Mouse (Mus musculus) C2C12 (cell line): ENCODE results near the gene Fblim1. TPM values are rescaled to one million over a fixed set of nuclear protein-coding genes. Genes with fewer than 3 reads are reported as not detected.

ENCODE experiments used
- H3K27me3 ChIP-seq: one replicate; pipeline ENCODE4 v1.6.1; 2011; ENCODE audit not compliant: control insufficient read depth, insufficient read depth, insufficient read length
- H3K36me3 ChIP-seq: one replicate; pipeline ENCODE4 v1.6.1; 2011; ENCODE audit not compliant: control insufficient read depth, insufficient read depth
- H3K4me3 ChIP-seq: one replicate; pipeline ENCODE4 v1.5.1; 2011; ENCODE audit warnings: mild to moderate bottlenecking, control low read depth; ENCODE audit not compliant: poor library complexity, insufficient read depth, severe bottlenecking
- H3K79me2 ChIP-seq: one replicate; pipeline ENCODE4 v1.6.1; 2011; ENCODE audit not compliant: control insufficient read depth, insufficient read depth
- H3K79me3 ChIP-seq: one replicate; pipeline ENCODE4 v1.6.1; 2011; ENCODE audit warnings: low read depth, control low read depth
- H3ac ChIP-seq: one replicate; pipeline ENCODE3; 2011; ENCODE audit warnings: low read depth; ENCODE audit not compliant: control insufficient read depth, insufficient read length
- CEBPB ChIP-seq: IDR thresholded peaks from one replicate; pipeline ENCODE4 v1.6.1; 2011; ENCODE audit warnings: low read depth, mild to moderate bottlenecking, control low read depth, moderate library complexity
- CTCF ChIP-seq: IDR thresholded peaks from one replicate; pipeline ENCODE4 v1.5.1; 2011; ENCODE audit not compliant: control insufficient read depth, insufficient read depth, insufficient read length
- FOSL1 ChIP-seq: IDR thresholded peaks from one replicate; pipeline ENCODE4 v1.8.0; 2011; ENCODE audit warnings: mild to moderate bottlenecking, low read length; ENCODE audit not compliant: poor library complexity, insufficient read depth, severe bottlenecking
- MAX ChIP-seq: IDR thresholded peaks from one replicate; pipeline ENCODE4 v1.6.1; 2011; ENCODE audit warnings: mild to moderate bottlenecking, control low read depth
- MYOD1 ChIP-seq: IDR thresholded peaks from one replicate; pipeline ENCODE4 v1.6.1; 2011; ENCODE audit warnings: low read depth; ENCODE audit not compliant: control insufficient read depth, insufficient read length
- MYOG ChIP-seq: IDR thresholded peaks from one replicate; pipeline ENCODE4 v1.6.1; 2011; ENCODE audit not compliant: control insufficient read depth, insufficient read length; ENCODE audit errors: extremely low read depth
- USF1 ChIP-seq: IDR thresholded peaks from one replicate; pipeline ENCODE4 v1.6.1; 2011; ENCODE audit warnings: low read depth, mild to moderate bottlenecking, control low read depth, moderate library complexity
- polyA plus RNA-seq: library from polyadenylated mRNA; unstranded; fragments of >200 nt; fragmentation: generic; extraction: Trizol; gene quantifications from one replicate; pipeline ENCODE4 v1.2.1, GENCODE M21; 2012; ENCODE audit warnings: missing spikeins

Gene Fblim1
- polyA plus RNA-seq, 1 experiment = 49.8 TPM

- Histone ChIP-seq H3K4me3 (no peak overlapping the region), H3K79me3 (peaks cover 2% of the 10 kb centered on the region), H3ac (no peak overlapping the region), H3K27me3 (no peaks in the 10 kb centered on the region), H3K79me2 (no peaks in the 10 kb centered on the region), H3K36me3 (peaks cover 5% of the 10 kb centered on the region)
- no peak for TF ChIP-seq FOSL1
- no peak for TF ChIP-seq MYOG
Measured at GRCm38 (mm10) chr4:141641961-141642811, 36.3 kb upstream of the Fblim1 start.

GRCm38 (mm10) chr4:141641353-141641771 lies 35.5 kb upstream of the Fblim1 start:
- Histone ChIP-seq H3K4me3 (no peak overlapping the region), H3K36me3 (peaks cover 5% of the 10 kb centered on the region), H3K79me2 (no peaks in the 10 kb centered on the region), H3K79me3 (peaks cover under 1% of the 10 kb centered on the region), H3K27me3 (no peaks in the 10 kb centered on the region), H3ac (no peak overlapping the region)
- TF ChIP-seq CTCF (no peak), MYOD1 (no peak), FOSL1 (no peak), USF1 (no peak)

GRCm38 (mm10) chr4:141639474-141639873 lies 33.6 kb upstream of the Fblim1 start:
- Histone ChIP-seq H3K79me3 (no peaks in the 10 kb centered on the region), H3K4me3 (no peak overlapping the region), H3ac (no peak overlapping the region), H3K79me2 (no peaks in the 10 kb centered on the region), H3K27me3 (no peaks in the 10 kb centered on the region), H3K36me3 (peaks cover 5% of the 10 kb centered on the region)
- no peak for TF ChIP-seq USF1
- TF ChIP-seq FOSL1 = no peak
- TF ChIP-seq CTCF = no peak
- no peak for TF ChIP-seq MYOG
- no peak for TF ChIP-seq MYOD1
- TF ChIP-seq MAX = no peak
- TF ChIP-seq CEBPB = no peak

- no peak overlapping the region for H3K4me3 ChIP-seq
- H3ac ChIP-seq = no peak overlapping the region
- H3K79me3 ChIP-seq = no peaks in the 10 kb centered on the region
- H3K27me3 ChIP-seq = no peaks in the 10 kb centered on the region
- TF ChIP-seq MYOD1 (no peak), CTCF (no peak), MYOG (no peak), USF1 (no peak), CEBPB (no peak), FOSL1 (no peak), MAX (no peak)
- no peaks in the 10 kb centered on the region for H3K79me2 ChIP-seq
- peaks cover 10% of the 10 kb centered on the region for H3K36me3 ChIP-seq
Measured at GRCm38 (mm10) chr4:141636693-141637092, 30.8 kb upstream of the Fblim1 start.

- Histone ChIP-seq H3K36me3 (peaks cover 10% of the 10 kb centered on the region), H3K27me3 (no peaks in the 10 kb centered on the region), H3ac (no peak overlapping the region), H3K79me2 (no peaks in the 10 kb centered on the region), H3K4me3 (no peak overlapping the region), H3K79me3 (no peaks in the 10 kb centered on the region)
- TF ChIP-seq FOSL1 = no peak
- TF ChIP-seq USF1 = no peak
- TF ChIP-seq MYOD1 = no peak
- TF ChIP-seq CTCF = no peak
- no peak for TF ChIP-seq CEBPB
- TF ChIP-seq MYOG = no peak
- no peak for TF ChIP-seq MAX
Measured at GRCm38 (mm10) chr4:141635991-141636390, 30.1 kb upstream of the Fblim1 start.

- Histone ChIP-seq H3K79me3 (no peaks in the 10 kb centered on the region), H3K27me3 (no peaks in the 10 kb centered on the region), H3K36me3 (peaks cover 9% of the 10 kb centered on the region), H3K79me2 (no peaks in the 10 kb centered on the region), H3ac (no peak overlapping the region), H3K4me3 (no peak overlapping the region)
- TF ChIP-seq FOSL1 (no peak), MYOD1 (no peak), CTCF (no peak), USF1 (no peak), MAX (no peak), CEBPB (no peak)
Measured at GRCm38 (mm10) chr4:141632111-141632873, 26.4 kb upstream of the Fblim1 start.
